Mouse (Mus musculus) ES-Bruce4 (cell line): ENCODE measurements at regions not wholly inside any gene's neighbourhood (a gene's known extent, or its start where the extent isn't known, plus 50 kb on each side); places are given as distances from the start of the nearest gene placed in this dataset.

Source experiments
- H3K27ac ChIP-seq: 2 replicates; pipeline ENCODE4 v1.5.1; 2012; ENCODE audit warnings: low read length, inconsistent platforms; ENCODE audit not compliant: insufficient read depth
- H3K27me3 ChIP-seq: 2 replicates; pipeline ENCODE4 v1.6.1; 2012; ENCODE audit warnings: mild to moderate bottlenecking, low read length, inconsistent platforms; ENCODE audit not compliant: control insufficient read depth, poor library complexity, insufficient read depth, severe bottlenecking
- H3K36me3 ChIP-seq: 2 replicates; pipeline ENCODE4 v1.6.1; 2012; ENCODE audit warnings: inconsistent platforms, mild to moderate bottlenecking, low read length, moderate library complexity; ENCODE audit not compliant: control insufficient read depth, poor library complexity, insufficient read depth, severe bottlenecking
- H3K4me1 ChIP-seq: one replicate; pipeline ENCODE4 v1.8.1; 2011; ENCODE audit warnings: low read length; ENCODE audit not compliant: control insufficient read depth, insufficient read depth
- H3K4me3 ChIP-seq: 2 replicates; pipeline ENCODE4 v1.5.1; 2011; ENCODE audit warnings: low read depth, mild to moderate bottlenecking, low read length
- H3K9ac ChIP-seq: 2 replicates; pipeline ENCODE4 v1.6.1; 2012; ENCODE audit warnings: low read depth, mild to moderate bottlenecking, inconsistent platforms; ENCODE audit not compliant: poor library complexity, severe bottlenecking
- H3K9me3 ChIP-seq: replicated peaks from 2 replicates; pipeline ENCODE4 v1.6.1; 2012; ENCODE audit warnings: mild to moderate bottlenecking, low read length, inconsistent platforms; ENCODE audit not compliant: control insufficient read depth, poor library complexity, insufficient read depth, severe bottlenecking
- CTCF ChIP-seq: IDR thresholded peaks from one replicate; pipeline ENCODE4 v1.8.1; 2011; ENCODE audit warnings: low read depth, low read length
- EP300 ChIP-seq: IDR thresholded peaks from 2 replicates; pipeline ENCODE4 v1.6.1; 2011; ENCODE audit warnings: low read depth, low read length; ENCODE audit not compliant: insufficient read depth
- POLR2A ChIP-seq: IDR thresholded peaks from one replicate; pipeline ENCODE4 v1.8.1; 2011; ENCODE audit warnings: low read length; ENCODE audit not compliant: insufficient read depth

DNA sequence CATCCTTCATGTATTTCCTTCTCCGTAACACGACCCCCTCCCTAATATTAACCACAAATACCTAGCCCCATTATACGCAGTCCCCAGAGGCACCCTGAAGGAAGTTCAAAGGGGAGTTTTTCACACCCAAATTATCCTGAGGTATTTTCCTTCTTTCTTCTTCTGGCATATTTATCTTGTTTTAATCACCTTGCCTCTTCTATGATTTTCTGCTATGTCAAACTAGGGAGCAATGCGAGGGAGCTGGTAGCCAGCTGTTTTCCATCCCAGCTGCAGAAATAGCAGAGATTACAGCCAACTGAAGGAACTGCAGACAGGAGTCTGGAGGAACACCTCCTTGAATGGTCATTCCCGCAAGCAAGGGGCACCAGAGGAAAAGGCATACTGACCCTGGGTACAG is 155.7 kb downstream of the Dkk1 start:
- Histone ChIP-seq H3K4me1 (no peaks in the 10 kb centered on the region), H3K9ac (no peak overlapping the region), H3K27me3 (no peaks in the 10 kb centered on the region), H3K9me3 (no peaks in the 10 kb centered on the region), H3K27ac (no peak overlapping the region), H3K36me3 (no peaks in the 10 kb centered on the region), H3K4me3 (no peak overlapping the region)
- TF ChIP-seq CTCF = no peak
- TF ChIP-seq POLR2A = no peak
- TF ChIP-seq EP300 = no peak

DNA sequence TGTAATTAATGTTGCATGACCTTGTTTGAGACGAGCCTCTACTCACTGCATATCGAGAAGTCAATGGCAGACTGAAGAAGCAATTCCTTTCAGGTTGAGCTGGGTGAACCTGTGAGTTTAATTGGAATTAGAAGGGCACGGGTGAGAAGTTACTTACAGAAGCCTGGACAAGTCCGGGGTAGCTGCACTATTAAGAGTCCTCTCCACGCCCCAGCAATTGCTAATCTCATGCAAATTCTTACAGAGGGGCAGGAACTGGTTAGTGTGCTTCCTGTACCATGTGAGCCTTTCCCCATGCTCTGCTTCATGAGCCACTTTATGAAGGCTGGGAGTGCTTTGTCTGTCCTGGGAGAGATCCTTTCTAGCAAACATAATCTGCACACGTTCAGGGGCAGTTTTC is 142.5 kb downstream of the Dkk1 start:
- Histone ChIP-seq H3K27ac (no peak overlapping the region), H3K9me3 (peaks cover 5% of the 10 kb centered on the region), H3K9ac (no peak overlapping the region), H3K4me3 (no peak overlapping the region), H3K27me3 (no peaks in the 10 kb centered on the region), H3K36me3 (no peaks in the 10 kb centered on the region), H3K4me1 (no peaks in the 10 kb centered on the region)
- TF ChIP-seq CTCF = no peak
- no peak for TF ChIP-seq EP300
- no peak for TF ChIP-seq POLR2A

- TF ChIP-seq CTCF = no peak
- no peak for TF ChIP-seq POLR2A
- TF ChIP-seq EP300 = no peak
- Histone ChIP-seq H3K4me3 (no peak overlapping the region), H3K27me3 (no peaks in the 10 kb centered on the region; the same call in 1 of the 2 replicates), H3K36me3 (no peaks in the 10 kb centered on the region), H3K9me3 (no peaks in the 10 kb centered on the region), H3K4me1 (no peaks in the 10 kb centered on the region), H3K9ac (no peak overlapping the region), H3K27ac (no peak overlapping the region)
Observed at GRCm38 (mm10) chr19:30419556-30420280, 129.7 kb downstream of the Dkk1 start.

GRCm38 (mm10) chr19:30425627-30426026 is 123.8 kb downstream of the Dkk1 start:
- Histone ChIP-seq H3K27me3 (no peaks in the 10 kb centered on the region; the same call in 1 of the 2 replicates), H3K9me3 (no peaks in the 10 kb centered on the region), H3K4me1 (no peaks in the 10 kb centered on the region), H3K4me3 (no peak overlapping the region), H3K9ac (no peak overlapping the region), H3K27ac (no peak overlapping the region), H3K36me3 (no peaks in the 10 kb centered on the region)
- TF ChIP-seq EP300 (no peak), CTCF (no peak), POLR2A (no peak)

GRCm38 (mm10) chr19:30427484-30427883 is 122.0 kb downstream of the Dkk1 start:
- Histone ChIP-seq H3K27me3 (no peaks in the 10 kb centered on the region), H3K4me3 (no peak overlapping the region), H3K36me3 (no peaks in the 10 kb centered on the region), H3K27ac (no peak overlapping the region), H3K4me1 (no peaks in the 10 kb centered on the region), H3K9me3 (no peaks in the 10 kb centered on the region), H3K9ac (no peak overlapping the region)
- TF ChIP-seq CTCF (peak; percentile 34), POLR2A (no peak)

DNA sequence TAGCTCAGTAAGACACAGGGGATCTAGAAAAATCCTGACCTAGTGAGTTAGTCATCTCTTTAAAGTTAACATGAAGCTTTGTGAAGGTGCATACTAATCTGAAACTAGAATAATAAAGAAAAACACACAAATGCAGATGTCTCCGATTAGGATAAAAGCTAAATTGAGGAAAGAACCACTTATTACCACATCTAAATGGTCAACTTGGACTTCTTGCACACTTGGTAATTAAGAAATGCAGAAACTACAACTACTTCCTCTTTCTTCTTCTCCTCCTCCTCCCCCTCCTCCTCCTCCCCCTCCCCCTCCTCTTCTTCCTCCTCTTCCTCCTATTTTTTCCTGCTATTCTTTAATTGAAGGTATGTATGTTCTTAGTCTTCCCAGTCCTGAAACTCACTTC is 116.3 kb downstream of the Dkk1 start:
- Histone ChIP-seq H3K9ac (no peak overlapping the region), H3K36me3 (no peaks in the 10 kb centered on the region), H3K9me3 (no peaks in the 10 kb centered on the region), H3K4me3 (no peak overlapping the region), H3K4me1 (no peaks in the 10 kb centered on the region), H3K27me3 (no peaks in the 10 kb centered on the region), H3K27ac (no peak overlapping the region)
- TF ChIP-seq EP300 (no peak), CTCF (no peak), POLR2A (no peak)
